Mouse (Mus musculus) right cerebral cortex, adult 18-20 months (tissue): ENCODE results near the gene Exoc2.

ENCODE experiments used
- DNase-seq: peaks from one replicate; pipeline ENCODE4 v3.0.0; 2022; ENCODE audit warnings: mixed read lengths

The Exoc2 gene

GRCm38 (mm10) chr13:30765906-30766305, 208.0 kb downstream of the Exoc2 start:
- DNase-seq, result no peak

GRCm38 (mm10) chr13:30764014-30764740, 209.7 kb downstream of the Exoc2 start:
- no peak for DNase-seq
